Mouse (Mus musculus) inflammation-experienced regulatory T-cells, adult 6 months (primary cell): ENCODE data around the gene Cpsf6. TPM values are rescaled to one million over a fixed set of nuclear protein-coding genes. Genes with fewer than 3 reads are reported as not detected.

ENCODE experiments used
- ATAC-seq: one replicate; pipeline ENCODE4 v1.8.0; 2017
- polyA plus RNA-seq, 3 experiments: library from polyadenylated mRNA; unstranded; fragments of 100-300 nt; shearing (Covaris generic); gene quantifications; one replicate each; pipeline ENCODE4 v1.2.1; 2017

Cpsf6 gene
- polyA plus RNA-seq, 3 experiments from 2014 or later: 103 to 132 (median 120) TPM

GRCm38 (mm10) chr10:117413562-117414527, 34.0 kb upstream of the Cpsf6 start:
- ATAC-seq: no peak

DNA sequence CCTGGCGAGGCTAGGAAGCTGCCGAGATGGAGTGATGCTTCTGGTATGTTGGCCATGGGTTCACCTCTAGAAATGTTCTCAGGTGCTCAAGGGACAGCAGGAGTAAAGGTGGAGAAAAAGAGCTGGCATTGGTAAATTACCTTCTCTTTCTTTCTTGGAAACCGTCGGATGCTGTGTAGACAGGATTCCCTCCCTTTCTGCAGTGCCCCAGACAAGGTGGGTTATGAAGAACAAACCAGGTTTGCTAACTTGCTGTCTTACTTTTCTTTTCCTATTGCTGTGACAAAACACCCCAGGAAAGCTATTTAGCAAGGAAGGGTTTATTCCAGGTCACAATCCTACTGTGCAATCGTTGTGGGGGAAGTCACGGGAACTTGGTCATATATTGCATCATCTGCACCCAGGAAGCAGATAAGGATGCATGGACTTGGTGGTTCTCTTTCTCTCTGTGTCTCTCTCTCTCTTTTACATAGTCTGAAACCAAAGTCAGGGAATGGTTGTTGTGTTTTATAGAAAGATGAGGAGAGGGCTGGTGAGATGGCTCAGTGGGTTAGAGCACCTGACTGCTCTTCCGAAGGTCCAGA, 32.8 kb upstream of the Cpsf6 start:
- no peak for ATAC-seq

DNA sequence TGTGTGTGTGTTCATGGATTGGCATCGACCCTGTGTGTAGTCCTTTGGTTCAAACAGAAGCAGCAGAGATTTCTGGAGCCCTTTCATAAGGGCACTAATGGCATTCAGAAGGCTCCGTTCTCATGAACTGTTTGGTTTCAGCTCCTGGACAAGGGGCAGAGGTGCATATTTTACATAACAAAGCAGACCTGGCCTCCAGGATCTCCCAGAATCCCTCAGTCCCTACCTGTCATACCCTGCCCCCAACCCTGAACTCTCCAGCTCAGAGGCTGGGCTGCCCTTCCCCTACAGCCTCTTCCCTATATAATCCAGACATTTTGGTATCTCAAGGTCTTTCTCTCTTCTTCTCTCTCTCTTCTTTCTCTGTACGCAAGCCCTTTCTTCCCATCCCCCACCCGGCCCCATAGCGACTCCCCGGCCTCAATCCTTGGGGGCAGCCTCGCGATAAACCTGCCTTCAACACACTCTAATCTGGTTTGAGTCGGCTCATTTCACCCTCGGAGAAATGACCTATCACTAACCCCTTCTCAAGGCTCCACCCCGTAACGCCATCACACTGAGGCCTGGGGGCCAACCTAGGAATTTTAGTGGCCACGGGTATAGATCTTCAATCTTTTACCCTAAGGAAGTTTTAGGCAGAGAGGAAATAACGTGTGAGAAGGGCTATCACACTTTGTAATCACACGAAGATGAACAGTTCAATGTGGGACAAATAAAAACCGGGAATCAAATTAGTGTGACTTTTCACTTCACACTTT, 32.1 kb upstream of the Cpsf6 start:
- ATAC-seq: no peak

- no peak for ATAC-seq
Observed at GRCm38 (mm10) chr10:117411131-117411530, 31.3 kb upstream of the Cpsf6 start.

- ATAC-seq: no peak
Observed at GRCm38 (mm10) chr10:117410481-117411048, 30.8 kb upstream of the Cpsf6 start.

DNA sequence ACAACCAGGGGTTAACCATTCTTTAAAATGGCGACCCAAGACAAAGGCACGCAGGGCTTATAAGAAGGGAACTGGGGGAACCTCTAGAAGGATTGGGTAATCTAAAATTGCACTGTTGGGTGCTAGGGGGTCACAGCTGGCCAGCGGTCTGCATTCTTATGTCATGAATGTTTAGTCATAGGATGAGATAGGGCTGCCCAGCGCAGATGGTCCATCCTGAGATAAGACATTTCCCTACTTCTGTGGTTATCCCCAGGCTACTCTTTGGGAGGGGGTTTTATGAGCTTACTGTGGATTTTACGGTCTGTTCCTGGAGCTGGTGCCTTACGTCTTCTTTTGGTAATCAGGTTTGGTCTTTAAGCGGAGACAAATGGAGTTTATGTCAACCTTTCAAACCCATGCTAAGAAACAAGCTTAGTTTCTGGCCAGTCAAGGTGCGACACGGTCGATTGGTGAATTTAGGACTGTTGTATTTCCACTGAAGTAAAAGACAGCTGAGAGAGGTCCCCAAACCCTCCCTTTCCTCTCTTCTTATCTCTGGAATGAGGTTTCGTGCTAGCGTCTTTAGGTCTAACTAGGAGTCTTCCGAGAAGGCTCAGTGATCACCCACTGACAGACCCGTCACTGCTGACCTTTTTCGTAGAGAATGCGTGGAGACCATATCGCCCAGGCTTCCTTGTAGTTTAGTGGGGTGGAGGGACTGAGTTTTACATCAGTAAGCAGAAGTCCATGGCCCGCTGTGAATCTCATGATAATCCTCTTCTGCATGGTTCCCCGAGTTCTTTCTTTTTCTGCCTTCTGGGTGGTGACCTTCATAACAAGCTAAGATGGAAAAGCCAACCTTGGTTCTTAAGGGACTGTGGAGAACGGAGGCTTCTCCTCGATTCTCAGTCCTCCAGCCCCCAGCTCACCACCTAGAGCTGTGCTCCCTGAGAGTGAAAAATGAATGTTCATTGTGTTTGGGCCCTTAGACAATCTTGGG, 29.8 kb upstream of the Cpsf6 start:
- no peak for ATAC-seq

- ATAC-seq: no peak
Observed at GRCm38 (mm10) chr10:117408545-117409372, 28.9 kb upstream of the Cpsf6 start.

GRCm38 (mm10) chr10:117407734-117408288, 28.0 kb upstream of the Cpsf6 start:
- no peak for ATAC-seq

DNA sequence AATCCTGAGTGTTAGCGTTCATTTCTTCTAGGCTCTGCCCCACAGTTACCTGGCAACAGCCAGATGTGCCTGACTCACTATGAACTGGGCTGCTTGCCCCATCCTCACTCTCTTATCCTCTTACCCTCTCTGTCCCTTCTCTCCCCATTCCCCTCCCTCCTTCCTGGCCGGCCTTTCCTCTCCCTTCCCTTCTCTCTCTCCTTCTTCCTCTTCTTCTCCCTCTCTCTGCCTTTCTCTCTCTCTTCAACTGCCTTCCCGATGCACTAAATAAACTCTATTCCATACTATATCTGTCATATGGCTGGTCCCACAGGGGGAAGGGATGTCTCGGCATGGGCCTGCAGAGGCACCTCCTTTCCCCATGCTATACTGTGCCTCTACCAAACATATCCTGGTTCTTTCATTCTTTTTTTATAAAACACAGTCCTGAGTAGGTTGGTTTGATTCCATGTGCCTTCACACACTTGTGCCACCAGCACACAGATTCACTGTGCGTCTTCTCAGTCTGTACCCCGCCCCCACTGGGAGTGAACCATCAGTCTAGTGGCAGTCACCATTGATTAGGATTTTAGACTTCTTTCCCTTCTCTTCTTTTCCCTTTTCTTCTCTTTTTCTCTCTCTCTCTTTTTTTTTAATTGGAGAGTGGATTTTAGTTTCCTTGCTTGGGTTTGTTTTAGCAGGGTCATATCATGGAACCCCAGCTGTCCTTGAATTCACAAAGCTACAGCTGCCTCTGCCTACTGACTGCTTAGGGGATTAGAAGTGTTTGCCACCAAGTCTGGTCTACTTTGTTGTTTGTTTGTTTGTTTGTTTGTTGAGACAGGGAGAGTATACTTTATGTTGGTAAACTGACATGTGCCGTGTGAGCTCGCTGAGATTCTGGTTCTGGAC, 27.3 kb upstream of the Cpsf6 start:
- ATAC-seq: no peak

DNA sequence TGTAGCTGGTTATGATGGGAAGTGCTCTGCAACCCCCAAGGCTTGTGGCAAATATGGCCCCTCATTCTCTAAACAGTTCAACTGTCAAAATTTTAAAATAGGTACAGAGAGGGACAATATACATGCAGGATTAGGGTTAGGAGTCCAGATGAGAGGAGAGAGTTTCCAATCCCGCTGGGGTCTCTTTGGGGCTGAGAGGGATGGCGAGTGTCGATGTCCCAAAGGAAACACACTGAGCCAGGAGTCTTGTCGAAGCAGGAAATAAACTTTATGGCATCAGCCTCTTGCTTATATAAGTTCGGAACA, 26.4 kb upstream of the Cpsf6 start:
- ATAC-seq: no peak

GRCm38 (mm10) chr10:117405526-117406282, 25.9 kb upstream of the Cpsf6 start:
- ATAC-seq: no peak

DNA sequence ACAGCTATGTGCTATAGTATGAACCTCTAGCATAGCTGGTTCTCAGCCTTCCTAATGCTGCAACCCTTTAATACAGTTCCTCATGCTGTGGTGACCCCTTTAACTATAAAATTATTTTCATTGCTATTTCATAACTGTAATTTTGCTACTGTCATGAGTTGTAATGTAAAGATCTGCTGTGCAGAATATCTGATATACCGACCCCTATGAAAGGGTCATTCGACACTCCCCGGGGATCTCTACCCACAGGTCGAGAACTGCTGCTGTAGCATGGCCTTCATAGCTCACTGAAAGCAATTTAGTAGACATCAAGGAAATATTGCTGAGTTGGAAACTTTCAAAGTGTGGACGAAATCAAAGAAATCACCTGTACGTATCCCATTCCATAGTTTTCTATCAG, 24.6 kb upstream of the Cpsf6 start:
- no peak for ATAC-seq

GRCm38 (mm10) chr10:117403344-117403953, 23.6 kb upstream of the Cpsf6 start:
- no peak for ATAC-seq

- no peak for ATAC-seq
Observed at GRCm38 (mm10) chr10:117402403-117403333, 22.9 kb upstream of the Cpsf6 start.

GRCm38 (mm10) chr10:117401364-117401763, 21.5 kb upstream of the Cpsf6 start:
- ATAC-seq: no peak

DNA sequence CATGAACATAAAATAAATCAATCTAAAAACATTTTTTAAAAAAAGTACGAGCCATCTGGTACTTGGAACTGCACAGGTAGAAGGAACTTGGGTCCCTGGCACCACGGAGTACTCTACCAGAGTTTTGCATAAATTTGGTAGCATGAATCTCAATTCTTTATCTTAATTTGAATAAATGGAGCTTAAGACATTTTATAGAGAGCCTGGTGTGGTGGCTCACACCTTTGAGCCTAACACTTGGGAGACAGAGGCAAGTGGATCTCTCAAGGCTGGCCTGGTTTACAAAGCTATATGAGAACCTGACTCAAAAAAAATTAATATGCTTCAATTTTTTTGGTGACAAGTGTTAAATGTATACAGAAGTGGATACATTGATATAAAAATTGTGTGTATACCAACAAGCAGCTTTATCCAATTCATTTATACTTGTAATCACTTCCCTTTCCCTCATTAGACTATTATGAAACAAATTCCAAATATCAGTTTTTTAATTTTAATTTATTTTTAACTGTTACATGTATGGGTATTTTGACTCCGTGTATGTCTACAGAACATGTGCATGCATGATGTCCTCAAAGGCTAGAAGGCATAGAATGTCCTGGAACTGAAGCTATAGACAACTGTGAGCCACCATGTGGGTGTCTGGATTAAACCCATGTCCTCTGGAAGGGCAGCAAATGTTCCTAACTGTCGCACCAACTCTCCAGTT, 20.6 kb upstream of the Cpsf6 start:
- no peak for ATAC-seq
